Mouse (Mus musculus): ENCODE data around the gene Il33. TPM values are rescaled to one million over a fixed set of nuclear protein-coding genes. Genes with fewer than 3 reads are reported as not detected.

Gene Il33
- polyA plus RNA-seq, 1 experiment from 2014 or later: 0.32 TPM

DNA sequence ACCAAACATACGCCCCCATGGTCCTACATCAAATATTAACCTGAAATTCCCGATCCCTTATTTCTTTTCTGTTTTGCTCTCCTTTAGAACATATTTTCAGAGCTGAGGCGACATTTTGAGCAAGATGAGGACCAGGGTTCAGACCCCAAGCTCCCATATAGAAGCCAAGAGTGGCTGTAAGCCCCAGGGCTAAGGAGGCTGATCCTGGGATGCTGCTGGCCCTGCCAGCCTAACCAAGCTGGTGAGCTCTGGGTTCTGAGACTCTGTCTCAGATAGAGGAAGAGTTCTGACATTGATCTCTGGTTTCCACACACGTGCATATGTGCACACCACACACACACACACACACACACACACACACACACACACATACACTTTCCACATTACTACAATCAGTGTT, 36.0 kb downstream of the Il33 start:
- no peak for ATAC-seq (ENCODE audit: insufficient read depth, low FRiP score, low TSS enrichment)
- Histone ChIP-seq H3K4me1 (ENCODE audit: control insufficient read depth, insufficient read depth, low read length) (no peaks in the 10 kb centered on the region), H3K4me2 (ENCODE audit: low read depth) (no peak overlapping the region), H3K9me3 (ENCODE audit: control insufficient read depth, low read length) (no peaks in the 10 kb centered on the region), H3K27me3 (ENCODE audit: control insufficient read depth, insufficient read depth, low read length) (no peaks in the 10 kb centered on the region), H3K9ac (ENCODE audit: low read length) (no peak overlapping the region), H3K36me3 (ENCODE audit: control insufficient read depth, insufficient read depth, low read length) (no peaks in the 10 kb centered on the region), H3K4me3 (ENCODE audit: low read depth, low read length) (no peak overlapping the region), H3K27ac (ENCODE audit: low read depth, low read length) (no peak overlapping the region)
- no peak for DNase-seq (ENCODE audit: low spot score)
- WGBS: 80% methylated on average over 4 of the region's 4 CpGs

DNA sequence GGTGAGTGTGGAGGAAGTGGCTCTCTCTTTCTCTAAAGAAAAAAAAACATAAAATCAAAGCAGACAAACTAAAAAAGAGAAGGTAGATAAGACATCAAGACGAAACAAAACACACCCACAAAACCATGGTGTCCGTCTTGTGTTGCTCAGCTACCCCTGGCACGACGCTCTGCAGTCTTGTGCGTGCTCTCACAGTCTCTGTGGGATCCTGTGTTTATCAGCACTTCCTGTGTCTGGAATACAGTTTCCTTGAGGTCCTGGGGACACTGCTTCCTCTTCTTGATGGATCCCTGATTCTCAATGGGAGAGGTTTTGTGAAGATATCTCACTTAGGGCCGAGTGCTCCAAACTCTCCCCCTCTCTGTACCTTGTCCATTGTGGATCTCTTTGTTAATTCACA, 36.9 kb downstream of the Il33 start:
- Histone ChIP-seq H3K36me3 (ENCODE audit: control insufficient read depth, insufficient read depth, low read length) (no peaks in the 10 kb centered on the region), H3K4me1 (ENCODE audit: control insufficient read depth, insufficient read depth, low read length) (no peaks in the 10 kb centered on the region), H3K9me3 (ENCODE audit: control insufficient read depth, low read length) (no peaks in the 10 kb centered on the region), H3K4me3 (ENCODE audit: low read depth, low read length) (no peak overlapping the region), H3K27me3 (ENCODE audit: control insufficient read depth, insufficient read depth, low read length) (no peaks in the 10 kb centered on the region), H3K9ac (ENCODE audit: low read length) (no peak overlapping the region), H3K27ac (ENCODE audit: low read depth, low read length) (no peak overlapping the region), H3K4me2 (ENCODE audit: low read depth) (no peak overlapping the region)
- 84% methylated on average over 6 of the region's 6 CpGs for WGBS
- DNase-seq (ENCODE audit: low spot score): no peak
- no peak for ATAC-seq (ENCODE audit: insufficient read depth, low FRiP score, low TSS enrichment)

DNA sequence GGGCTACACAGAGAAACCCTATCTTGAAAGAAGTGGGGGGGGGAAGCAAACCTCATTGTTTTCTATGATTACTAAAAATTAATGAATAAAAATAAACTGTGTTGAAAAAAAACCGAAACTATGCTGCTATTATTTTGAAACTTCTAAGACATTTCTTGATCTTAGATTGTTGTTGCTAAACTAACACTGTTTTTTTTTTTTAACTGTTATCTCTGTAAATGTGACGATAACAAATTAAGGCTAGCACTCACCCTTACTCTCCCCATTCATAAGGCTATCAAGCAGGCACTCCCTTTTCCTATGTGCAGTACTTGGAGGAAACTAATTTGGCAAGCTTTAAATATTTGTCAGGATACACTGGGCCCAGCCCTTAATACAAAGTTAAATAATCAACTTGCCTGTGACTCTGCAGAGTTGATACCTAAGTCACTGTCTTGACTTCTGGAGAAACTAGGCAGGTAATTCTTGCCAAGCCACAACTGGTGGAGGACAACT, 38.7 kb downstream of the Il33 start:
- H3K4me1 ChIP-seq (ENCODE audit: control insufficient read depth, insufficient read depth, low read length): no peaks in the 10 kb centered on the region
- no peak overlapping the region for H3K4me3 ChIP-seq (ENCODE audit: low read depth, low read length)
- H3K27me3 ChIP-seq (ENCODE audit: control insufficient read depth, insufficient read depth, low read length): no peaks in the 10 kb centered on the region
- ATAC-seq (ENCODE audit: insufficient read depth, low FRiP score, low TSS enrichment) (no peak), DNase-seq (ENCODE audit: low spot score) (no peak)
- WGBS: 93% methylated on average over 2 of the region's 2 CpGs
- H3K9me3 ChIP-seq (ENCODE audit: control insufficient read depth, low read length): no peaks in the 10 kb centered on the region
- no peak overlapping the region for H3K4me2 ChIP-seq (ENCODE audit: low read depth)
- no peaks in the 10 kb centered on the region for H3K36me3 ChIP-seq (ENCODE audit: control insufficient read depth, insufficient read depth, low read length)
- H3K9ac ChIP-seq (ENCODE audit: low read length): no peak overlapping the region
- no peak overlapping the region for H3K27ac ChIP-seq (ENCODE audit: low read depth, low read length)

DNA sequence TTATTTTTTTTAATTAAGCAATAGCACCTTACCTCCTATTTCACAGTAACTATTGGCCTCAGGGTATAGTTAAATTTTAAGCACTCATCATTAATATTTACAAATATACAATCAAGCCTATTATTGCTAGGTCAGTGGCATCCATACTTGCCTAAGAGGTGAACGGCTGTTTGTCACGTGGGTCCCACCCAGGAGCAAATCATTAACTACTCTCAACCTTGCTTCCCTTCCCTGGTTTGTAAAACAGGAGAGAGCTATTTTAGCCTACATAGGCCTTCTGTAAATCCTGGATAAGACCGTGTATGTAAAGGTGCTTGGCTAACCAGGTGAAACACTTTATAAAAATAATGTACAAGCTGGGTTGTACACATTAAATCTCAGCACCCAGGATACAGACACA, 43.0 kb downstream of the Il33 start:
- Histone ChIP-seq H3K4me3 (ENCODE audit: low read depth, low read length) (no peak overlapping the region), H3K4me2 (ENCODE audit: low read depth) (no peak overlapping the region), H3K9ac (ENCODE audit: low read length) (no peak overlapping the region), H3K36me3 (ENCODE audit: control insufficient read depth, insufficient read depth, low read length) (no peaks in the 10 kb centered on the region), H3K27ac (ENCODE audit: low read depth, low read length) (no peak overlapping the region), H3K9me3 (ENCODE audit: control insufficient read depth, low read length) (no peaks in the 10 kb centered on the region), H3K4me1 (ENCODE audit: control insufficient read depth, insufficient read depth, low read length) (no peaks in the 10 kb centered on the region), H3K27me3 (ENCODE audit: control insufficient read depth, insufficient read depth, low read length) (no peaks in the 10 kb centered on the region)
- no peak for DNase-seq (ENCODE audit: low spot score)
- WGBS: 93% methylated on average over 3 of the region's 3 CpGs
- no peak for ATAC-seq (ENCODE audit: insufficient read depth, low FRiP score, low TSS enrichment)

DNA sequence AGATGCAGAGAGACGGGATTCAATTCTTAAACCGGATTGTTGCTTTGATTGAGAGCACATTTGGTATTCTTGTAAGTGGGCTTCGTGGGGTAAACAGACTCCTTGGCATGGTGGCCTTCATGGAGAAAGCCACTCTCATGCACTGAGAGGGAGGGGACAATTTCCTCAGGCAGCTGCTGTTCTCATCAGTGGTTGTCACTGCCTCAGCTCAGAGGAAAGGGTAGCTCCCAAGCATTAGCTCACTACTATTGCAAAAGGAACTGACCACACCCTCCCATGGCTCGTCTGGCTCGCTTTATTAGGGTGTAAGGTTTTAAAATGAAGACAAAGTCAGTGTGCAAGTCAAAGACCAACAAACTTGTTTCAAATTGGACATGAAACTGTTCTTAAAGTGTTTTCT, 48.5 kb downstream of the Il33 start:
- Histone ChIP-seq H3K4me3 (ENCODE audit: low read depth, low read length) (no peak overlapping the region), H3K27ac (ENCODE audit: low read depth, low read length) (no peak overlapping the region), H3K4me2 (ENCODE audit: low read depth) (no peak overlapping the region), H3K9me3 (ENCODE audit: control insufficient read depth, low read length) (no peaks in the 10 kb centered on the region), H3K9ac (ENCODE audit: low read length) (no peak overlapping the region), H3K27me3 (ENCODE audit: control insufficient read depth, insufficient read depth, low read length) (no peaks in the 10 kb centered on the region), H3K36me3 (ENCODE audit: control insufficient read depth, insufficient read depth, low read length) (no peaks in the 10 kb centered on the region), H3K4me1 (ENCODE audit: control insufficient read depth, insufficient read depth, low read length) (no peaks in the 10 kb centered on the region)
- ATAC-seq (ENCODE audit: insufficient read depth, low FRiP score, low TSS enrichment) (no peak), DNase-seq (ENCODE audit: low spot score) (no peak)
- 71% methylated on average over 5 of the region's 5 CpGs for WGBS

DNA sequence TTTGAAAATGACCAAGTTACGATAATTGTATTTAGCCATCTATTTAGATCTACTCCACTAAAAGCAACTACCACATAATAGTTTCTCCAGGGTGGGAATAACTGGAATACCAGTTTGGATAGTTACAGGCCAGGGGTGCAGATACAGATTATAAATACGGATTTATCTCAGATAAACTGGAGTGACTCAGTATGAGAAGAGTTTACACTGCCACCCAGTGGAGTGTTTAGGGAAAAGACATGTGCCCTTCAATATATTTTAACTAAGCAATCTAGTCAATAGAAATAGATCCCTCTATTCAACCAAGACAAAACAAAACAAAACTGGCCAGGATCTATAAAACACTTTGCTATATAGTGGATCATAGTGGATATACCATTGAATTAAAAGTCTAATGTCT, 53.9 kb downstream of the Il33 start:
- no peak overlapping the region for H3K4me3 ChIP-seq (ENCODE audit: low read depth, low read length)
- H3K9me3 ChIP-seq (ENCODE audit: control insufficient read depth, low read length): no peaks in the 10 kb centered on the region
- no peaks in the 10 kb centered on the region for H3K36me3 ChIP-seq (ENCODE audit: control insufficient read depth, insufficient read depth, low read length)
- H3K9ac ChIP-seq (ENCODE audit: low read length): no peak overlapping the region
- H3K27me3 ChIP-seq (ENCODE audit: control insufficient read depth, insufficient read depth, low read length): no peaks in the 10 kb centered on the region
- no peaks in the 10 kb centered on the region for H3K4me1 ChIP-seq (ENCODE audit: control insufficient read depth, insufficient read depth, low read length)
- H3K4me2 ChIP-seq (ENCODE audit: low read depth): no peak overlapping the region
- no peak overlapping the region for H3K27ac ChIP-seq (ENCODE audit: low read depth, low read length)
- ATAC-seq (ENCODE audit: insufficient read depth, low FRiP score, low TSS enrichment) (no peak), DNase-seq (ENCODE audit: low spot score) (no peak)
- WGBS: 66% methylated on average over 2 of the region's 2 CpGs

DNA sequence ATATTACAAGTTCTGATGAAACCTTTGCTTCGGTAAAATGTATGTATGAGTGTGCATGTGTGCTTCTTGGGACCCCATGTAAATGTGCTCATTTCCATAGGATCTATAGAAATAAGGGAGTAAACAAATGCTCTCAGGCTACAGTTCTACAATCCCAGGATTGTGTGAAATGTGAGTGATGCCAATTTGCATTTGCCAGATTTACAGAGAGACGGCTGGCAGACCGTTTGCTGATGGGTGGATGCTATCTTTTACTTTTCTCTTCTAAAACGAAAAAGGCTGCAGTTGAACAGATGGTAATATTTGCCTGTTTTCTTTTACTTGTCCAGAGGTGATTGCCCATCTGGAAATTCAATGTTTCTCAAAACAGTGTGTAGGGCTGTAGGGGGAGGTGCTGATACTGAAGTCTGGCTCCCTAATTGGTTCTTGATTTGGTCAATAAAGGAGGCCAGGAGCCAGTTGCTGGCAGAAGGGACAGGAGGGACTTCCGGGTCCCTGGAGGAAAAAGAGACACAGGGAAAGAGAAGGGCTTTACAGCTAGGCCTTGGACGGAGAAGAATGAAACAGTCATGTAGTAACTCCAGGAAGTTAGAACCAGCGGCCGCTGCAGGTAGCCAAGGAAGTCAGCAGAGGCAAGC, 54.7 kb downstream of the Il33 start:
- ATAC-seq (ENCODE audit: insufficient read depth, low FRiP score, low TSS enrichment) (no peak), DNase-seq (ENCODE audit: low spot score) (no peak)
- no peaks in the 10 kb centered on the region for H3K36me3 ChIP-seq (ENCODE audit: control insufficient read depth, insufficient read depth, low read length)
- no peaks in the 10 kb centered on the region for H3K27me3 ChIP-seq (ENCODE audit: control insufficient read depth, insufficient read depth, low read length)
- H3K4me1 ChIP-seq (ENCODE audit: control insufficient read depth, insufficient read depth, low read length): no peaks in the 10 kb centered on the region
- H3K4me2 ChIP-seq (ENCODE audit: low read depth): no peak overlapping the region
- H3K27ac ChIP-seq (ENCODE audit: low read depth, low read length): no peak overlapping the region
- no peak overlapping the region for H3K4me3 ChIP-seq (ENCODE audit: low read depth, low read length)
- H3K9ac ChIP-seq (ENCODE audit: low read length): no peak overlapping the region
- no peaks in the 10 kb centered on the region for H3K9me3 ChIP-seq (ENCODE audit: control insufficient read depth, low read length)
- WGBS: 79% methylated on average over 8 of the region's 8 CpGs

DNA sequence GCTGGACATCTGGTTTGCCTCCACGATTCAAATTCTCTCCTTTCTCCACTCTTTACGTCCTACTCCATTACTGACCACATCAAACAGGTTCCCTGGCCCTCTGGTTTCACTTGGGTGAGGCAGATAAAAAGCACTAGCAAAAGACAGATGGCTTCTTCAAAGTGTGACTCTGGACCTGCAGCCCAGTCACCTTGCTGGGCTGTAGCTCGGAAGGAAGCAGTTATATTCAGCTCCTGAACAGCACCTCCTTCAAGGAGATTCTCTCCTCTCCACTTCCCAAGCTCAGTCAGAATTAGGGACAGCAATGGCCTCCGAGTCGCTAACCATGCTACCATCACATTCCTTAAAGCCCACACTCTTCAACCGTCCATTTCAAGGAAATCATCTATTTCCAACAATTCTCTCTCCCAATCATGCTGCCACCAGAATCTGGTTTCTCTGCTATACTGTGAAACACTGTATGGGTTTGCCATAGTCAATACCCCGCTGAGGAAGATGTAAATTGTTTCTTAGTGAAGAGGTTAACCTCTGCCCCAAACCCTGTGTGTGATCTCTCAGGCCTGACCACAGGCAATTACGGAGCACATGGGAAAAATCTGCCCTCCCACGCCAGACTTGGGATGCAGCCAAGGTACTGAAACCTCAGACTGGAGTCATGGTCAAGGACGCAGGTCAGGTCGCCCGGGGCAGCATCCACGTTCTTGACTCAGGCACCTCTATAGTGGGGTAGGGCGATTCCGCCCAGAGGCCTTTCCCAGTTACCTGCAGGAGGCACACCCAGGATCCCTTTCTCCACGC, 59.5 kb downstream of the Il33 start:
- Histone ChIP-seq H3K27ac (ENCODE audit: low read depth, low read length) (no peak overlapping the region), H3K9ac (ENCODE audit: low read length) (no peak overlapping the region), H3K4me3 (ENCODE audit: low read depth, low read length) (no peak overlapping the region), H3K9me3 (ENCODE audit: control insufficient read depth, low read length) (no peaks in the 10 kb centered on the region), H3K4me1 (ENCODE audit: control insufficient read depth, insufficient read depth, low read length) (no peaks in the 10 kb centered on the region), H3K36me3 (ENCODE audit: control insufficient read depth, insufficient read depth, low read length) (no peaks in the 10 kb centered on the region), H3K27me3 (ENCODE audit: control insufficient read depth, insufficient read depth, low read length) (no peaks in the 10 kb centered on the region), H3K4me2 (ENCODE audit: low read depth) (no peak overlapping the region)
- WGBS: 79% methylated on average over 16 of the region's 16 CpGs
- ATAC-seq (ENCODE audit: insufficient read depth, low FRiP score, low TSS enrichment): no peak
- no peak for DNase-seq (ENCODE audit: low spot score)
